Mouse (Mus musculus): ENCODE data around the gene Ccdc107. TPM values are rescaled to one million over a fixed set of nuclear protein-coding genes. Genes with fewer than 3 reads are reported as not detected.
A peak's percentile ranks its signal among the peaks of the same experiment; 100 is the strongest.

Ccdc107 gene
- polyA plus RNA-seq, 1 experiment from 2014 or later, result 61.4 TPM

GRCm38 (mm10) chr4:43477857-43478533 is 14.7 kb upstream of the Ccdc107 start:
- TF ChIP-seq CTCF (IDR thresholded peaks at IDR 0.05; ENCODE audit: low read depth), result peak; percentile 65
- Histone ChIP-seq H3K4me3 (ENCODE audit: low read depth, low read length) (peak overlapping the region; percentile 31), H3K27ac (ENCODE audit: low read depth) (no peak overlapping the region; the same call in 1 of the 2 replicates), H3K27me3 (ENCODE audit: insufficient read depth, low read length) (no peaks in the 10 kb centered on the region), H3K36me3 (ENCODE audit: insufficient read depth) (no peaks in the 10 kb centered on the region), H3K4me2 (peak overlapping the region; percentile 58), H3K4me1 (ENCODE audit: insufficient read depth) (no peaks in the 10 kb centered on the region), H3K9me3 (ENCODE audit: low read depth, low read length) (no peaks in the 10 kb centered on the region), H3K9ac (peak overlapping the region; percentile 43)
- peak; percentile 95 for ATAC-seq (ENCODE audit: insufficient read depth)
- 18% methylated on average over 11 of the region's 11 CpGs for WGBS
- DNase-seq, result peak; percentile 95

DNA sequence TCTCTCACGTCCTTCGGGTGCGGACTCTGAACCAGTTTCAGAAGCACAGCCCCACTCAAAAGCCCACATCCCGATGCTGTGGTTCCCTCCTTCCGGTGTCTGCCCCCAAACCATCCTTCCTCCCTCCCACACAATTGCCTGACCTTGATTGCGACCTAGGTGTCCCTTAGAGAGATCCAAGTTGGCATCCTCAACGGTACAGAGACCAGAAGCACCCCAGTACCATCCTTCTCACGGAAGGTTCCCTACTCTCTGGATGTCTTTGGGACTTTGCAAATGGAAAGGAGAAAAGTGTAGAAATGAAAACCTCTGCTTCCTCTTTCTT is 14.2 kb upstream of the Ccdc107 start:
- H3K4me2 ChIP-seq, result peak overlapping the region; percentile 58
- DNase-seq (no peak), ATAC-seq (ENCODE audit: insufficient read depth) (peak; percentile 51; the same call in 1 of the 2 replicates)
- H3K36me3 ChIP-seq (ENCODE audit: insufficient read depth), result no peaks in the 10 kb centered on the region
- H3K9ac ChIP-seq, result peak overlapping the region; percentile 43
- H3K4me1 ChIP-seq (ENCODE audit: insufficient read depth), result no peaks in the 10 kb centered on the region
- no peaks in the 10 kb centered on the region for H3K27me3 ChIP-seq (ENCODE audit: insufficient read depth, low read length)
- H3K9me3 ChIP-seq (ENCODE audit: low read depth, low read length), result no peaks in the 10 kb centered on the region
- WGBS, result 44% methylated on average over 8 of the region's 8 CpGs
- no peak for TF ChIP-seq CTCF (IDR thresholded peaks at IDR 0.05; ENCODE audit: low read depth)
- H3K27ac ChIP-seq (ENCODE audit: low read depth), result no peak overlapping the region; the same call in 1 of the 2 replicates
- peak overlapping the region; percentile 31 for H3K4me3 ChIP-seq (ENCODE audit: low read depth, low read length)

DNA sequence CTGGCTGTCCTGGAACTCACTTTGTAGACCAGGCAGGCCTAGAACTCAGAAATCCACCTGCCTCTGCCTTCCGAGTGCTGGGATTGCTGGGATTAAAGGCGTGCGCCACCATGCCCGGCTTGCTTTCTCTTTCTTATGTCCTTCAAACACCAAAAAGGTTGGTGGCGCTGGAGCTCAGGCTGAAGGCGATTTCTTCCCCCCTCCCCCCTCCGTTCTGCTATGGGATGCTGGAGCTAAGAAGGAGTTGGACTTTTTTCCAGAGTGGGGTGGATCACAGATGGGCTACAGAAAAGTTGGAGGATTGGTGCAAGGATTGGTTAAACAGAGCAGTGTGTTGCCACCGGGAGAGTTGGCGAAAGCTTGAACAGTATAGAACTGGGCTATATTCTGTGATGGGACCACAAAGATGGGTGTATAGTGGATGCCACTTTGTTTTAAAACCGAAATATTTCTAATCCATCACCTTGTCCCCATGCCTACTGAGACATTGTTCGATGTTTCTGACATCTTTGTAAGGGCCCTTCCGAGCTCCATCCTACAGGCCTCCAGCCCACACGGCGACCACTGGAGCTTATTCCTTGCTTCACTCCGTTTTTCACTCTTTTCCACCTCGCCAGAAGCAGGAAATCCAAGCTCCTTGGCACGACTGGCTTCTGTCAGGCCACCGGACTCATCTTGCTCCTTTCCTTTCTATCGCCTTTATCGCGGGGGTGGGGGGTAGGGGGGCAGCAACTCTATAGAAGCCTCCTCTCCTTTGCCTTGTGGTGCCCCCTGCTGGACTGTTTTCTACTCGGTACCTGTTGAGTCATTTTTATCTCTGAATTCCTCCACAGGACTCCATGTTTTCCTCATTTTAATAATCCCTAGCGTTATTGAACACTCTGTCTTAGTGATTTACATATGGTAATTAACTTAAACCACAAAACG is 13.5 kb upstream of the Ccdc107 start:
- H3K4me1 ChIP-seq (ENCODE audit: insufficient read depth), result no peaks in the 10 kb centered on the region
- ATAC-seq (ENCODE audit: insufficient read depth), result no peak
- no peak overlapping the region for H3K9ac ChIP-seq
- TF ChIP-seq CTCF (IDR thresholded peaks at IDR 0.05; ENCODE audit: low read depth), result peak; percentile 67
- H3K9me3 ChIP-seq (ENCODE audit: low read depth, low read length), result no peaks in the 10 kb centered on the region
- no peak overlapping the region for H3K4me3 ChIP-seq (ENCODE audit: low read depth, low read length)
- peak; percentile 88 for DNase-seq
- no peaks in the 10 kb centered on the region for H3K36me3 ChIP-seq (ENCODE audit: insufficient read depth)
- no peak overlapping the region for H3K27ac ChIP-seq (ENCODE audit: low read depth)
- no peaks in the 10 kb centered on the region for H3K27me3 ChIP-seq (ENCODE audit: insufficient read depth, low read length)
- peak overlapping the region; percentile 39; the same call in 1 of the 2 replicates for H3K4me2 ChIP-seq
- WGBS, result 45% methylated on average over 24 of the region's 24 CpGs

GRCm38 (mm10) chr4:43480985-43481384 is 11.7 kb upstream of the Ccdc107 start:
- Histone ChIP-seq H3K9me3 (ENCODE audit: low read depth, low read length) (no peaks in the 10 kb centered on the region), H3K4me2 (no peak overlapping the region), H3K9ac (no peak overlapping the region), H3K4me1 (ENCODE audit: insufficient read depth) (no peaks in the 10 kb centered on the region), H3K27me3 (ENCODE audit: insufficient read depth, low read length) (no peaks in the 10 kb centered on the region), H3K4me3 (ENCODE audit: low read depth, low read length) (no peak overlapping the region), H3K36me3 (ENCODE audit: insufficient read depth) (no peaks in the 10 kb centered on the region), H3K27ac (ENCODE audit: low read depth) (no peak overlapping the region)
- ATAC-seq (ENCODE audit: insufficient read depth), result no peak
- DNase-seq, result no peak
- 76% methylated on average over 5 of the region's 5 CpGs for whole genome bisulfite sequencing
- no peak for TF ChIP-seq CTCF (IDR thresholded peaks at IDR 0.05; ENCODE audit: low read depth)

GRCm38 (mm10) chr4:43481894-43482456 is 10.7 kb upstream of the Ccdc107 start:
- DNase-seq, result no peak
- Histone ChIP-seq H3K9ac (no peak overlapping the region), H3K4me1 (ENCODE audit: insufficient read depth) (no peaks in the 10 kb centered on the region), H3K9me3 (ENCODE audit: low read depth, low read length) (no peaks in the 10 kb centered on the region), H3K27ac (ENCODE audit: low read depth) (no peak overlapping the region), H3K36me3 (ENCODE audit: insufficient read depth) (no peaks in the 10 kb centered on the region), H3K27me3 (ENCODE audit: insufficient read depth, low read length) (no peaks in the 10 kb centered on the region), H3K4me3 (ENCODE audit: low read depth, low read length) (no peak overlapping the region), H3K4me2 (no peak overlapping the region)
- 64% methylated on average over 7 of the region's 7 CpGs for WGBS
- TF ChIP-seq CTCF (IDR thresholded peaks at IDR 0.05; ENCODE audit: low read depth), result no peak
- ATAC-seq (ENCODE audit: insufficient read depth), result no peak

GRCm38 (mm10) chr4:43482591-43482990 is 10.1 kb upstream of the Ccdc107 start:
- no peaks in the 10 kb centered on the region for H3K9me3 ChIP-seq (ENCODE audit: low read depth, low read length)
- H3K9ac ChIP-seq, result no peak overlapping the region
- no peak for DNase-seq
- H3K36me3 ChIP-seq (ENCODE audit: insufficient read depth), result no peaks in the 10 kb centered on the region
- H3K27ac ChIP-seq (ENCODE audit: low read depth), result no peak overlapping the region
- H3K4me1 ChIP-seq (ENCODE audit: insufficient read depth), result no peaks in the 10 kb centered on the region
- no peak overlapping the region for H3K4me2 ChIP-seq
- H3K4me3 ChIP-seq (ENCODE audit: low read depth, low read length), result no peak overlapping the region
- no peak for ATAC-seq (ENCODE audit: insufficient read depth)
- 67% methylated on average over 10 of the region's 10 CpGs for WGBS
- no peak for TF ChIP-seq CTCF (IDR thresholded peaks at IDR 0.05; ENCODE audit: low read depth)
- H3K27me3 ChIP-seq (ENCODE audit: insufficient read depth, low read length), result no peaks in the 10 kb centered on the region
